Mouse (Mus musculus) CD4-positive, CD25-positive, alpha-beta regulatory T cell, adult 2 months (primary cell): ENCODE data around the gene Mapk9.

Source experiments
- DNase-seq: peaks from one replicate; pipeline ENCODE4 v3.0.0-alpha.2; 2012; ENCODE audit warnings: low read depth, low spot score

Gene Mapk9

DNA sequence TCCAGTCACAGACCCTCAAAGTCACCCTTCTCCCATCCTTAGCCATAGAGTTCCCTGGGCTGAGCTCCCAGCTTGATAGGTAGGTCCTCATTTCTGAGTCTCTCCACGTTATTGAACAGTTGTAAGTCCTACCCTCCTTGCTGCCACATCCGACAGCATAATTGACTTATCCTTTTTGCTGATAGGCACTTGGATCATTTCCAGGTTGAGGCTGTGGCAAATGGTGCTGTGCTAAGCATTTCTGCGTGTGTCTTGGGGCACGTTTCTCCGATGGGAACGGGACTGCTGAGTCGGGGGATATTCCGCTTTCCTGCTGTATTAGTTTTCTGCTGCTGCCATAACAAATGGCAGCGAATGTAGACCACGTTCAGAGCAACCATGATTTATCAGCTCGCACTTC, 47.3 kb downstream of the Mapk9 start:
- no peak for DNase-seq

DNA sequence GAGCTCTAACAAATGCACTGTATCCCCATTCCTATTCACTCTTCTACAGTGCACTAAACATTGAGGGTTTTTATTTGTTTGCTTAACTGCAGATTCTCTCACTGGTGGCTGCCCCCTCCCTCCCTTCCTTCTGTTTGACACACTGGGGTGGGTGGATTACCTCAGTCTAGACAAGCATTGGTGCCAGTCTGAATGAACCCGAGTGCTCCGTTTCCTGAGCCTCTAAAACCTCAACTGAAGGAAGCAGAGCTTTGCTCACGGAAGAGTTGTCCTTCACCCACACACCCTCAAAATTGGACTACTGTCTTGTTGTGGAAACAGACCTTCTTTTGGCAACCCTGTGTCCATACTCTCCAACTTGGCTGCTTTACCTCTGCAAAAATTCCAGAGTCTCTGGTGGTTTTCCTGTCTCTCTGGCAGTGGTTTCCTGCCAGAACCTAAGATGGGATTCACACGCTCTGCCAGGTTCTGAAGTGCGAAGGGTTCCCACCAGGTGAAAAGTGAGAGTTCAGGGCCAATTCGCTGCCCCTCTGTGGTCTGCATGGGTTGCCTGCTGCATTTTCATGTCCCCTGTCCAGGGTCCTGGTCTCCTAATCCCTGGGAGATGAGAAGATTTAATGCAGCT, 49.5 kb downstream of the Mapk9 start:
- no peak for DNase-seq

DNA sequence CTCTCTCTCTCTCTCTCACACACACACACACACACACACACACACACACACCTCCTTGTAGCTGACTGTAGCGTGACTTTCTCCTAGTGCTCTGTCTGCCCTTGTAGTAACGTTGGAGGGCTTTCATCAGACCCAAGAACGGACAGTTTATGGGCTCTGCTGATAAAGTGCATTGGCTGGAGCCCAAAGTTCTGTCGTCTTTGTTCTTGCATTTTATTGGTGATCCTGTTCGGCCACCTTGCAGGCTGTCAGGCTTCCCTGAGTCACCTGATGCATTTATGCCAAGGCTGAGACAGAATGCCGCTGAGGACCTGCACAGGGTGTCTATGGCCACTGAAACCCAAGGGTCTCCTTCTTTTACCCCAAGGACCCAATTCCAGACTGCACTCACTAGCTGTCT, 53.5 kb downstream of the Mapk9 start:
- DNase-seq: no peak

DNA sequence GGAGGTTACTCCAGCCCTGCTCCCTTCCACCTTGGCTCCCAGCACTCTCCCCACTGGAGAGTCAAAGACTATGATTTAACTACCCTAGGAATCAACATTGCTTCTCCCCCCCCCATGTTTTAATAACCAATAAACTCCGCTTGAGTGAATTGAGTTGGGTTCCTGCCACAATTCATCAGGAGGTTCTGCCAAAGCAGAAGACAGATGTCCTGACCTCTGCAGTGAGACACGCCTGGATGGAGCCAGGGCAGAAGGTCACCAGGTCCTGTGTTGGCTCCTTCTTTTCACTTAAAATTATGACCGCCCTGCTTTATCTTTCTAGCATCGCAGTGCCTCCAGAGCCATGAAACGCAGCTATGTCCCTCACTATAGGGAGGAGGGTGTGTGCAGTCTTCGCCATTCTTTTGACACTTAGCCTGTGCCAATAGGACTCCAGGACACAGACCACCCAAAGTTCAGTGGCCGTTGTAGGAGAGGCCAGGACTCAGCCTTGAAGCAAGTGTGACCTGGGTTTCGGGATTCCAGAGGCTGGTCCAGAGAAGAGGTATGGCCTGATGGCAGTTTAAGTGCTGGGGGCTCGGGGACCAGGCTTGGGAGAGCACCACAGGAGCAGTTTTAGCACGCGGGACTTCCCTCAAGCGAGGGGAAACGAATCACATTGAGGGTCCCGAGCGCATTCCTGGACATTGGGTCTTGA, 54.6 kb downstream of the Mapk9 start:
- no peak for DNase-seq

DNA sequence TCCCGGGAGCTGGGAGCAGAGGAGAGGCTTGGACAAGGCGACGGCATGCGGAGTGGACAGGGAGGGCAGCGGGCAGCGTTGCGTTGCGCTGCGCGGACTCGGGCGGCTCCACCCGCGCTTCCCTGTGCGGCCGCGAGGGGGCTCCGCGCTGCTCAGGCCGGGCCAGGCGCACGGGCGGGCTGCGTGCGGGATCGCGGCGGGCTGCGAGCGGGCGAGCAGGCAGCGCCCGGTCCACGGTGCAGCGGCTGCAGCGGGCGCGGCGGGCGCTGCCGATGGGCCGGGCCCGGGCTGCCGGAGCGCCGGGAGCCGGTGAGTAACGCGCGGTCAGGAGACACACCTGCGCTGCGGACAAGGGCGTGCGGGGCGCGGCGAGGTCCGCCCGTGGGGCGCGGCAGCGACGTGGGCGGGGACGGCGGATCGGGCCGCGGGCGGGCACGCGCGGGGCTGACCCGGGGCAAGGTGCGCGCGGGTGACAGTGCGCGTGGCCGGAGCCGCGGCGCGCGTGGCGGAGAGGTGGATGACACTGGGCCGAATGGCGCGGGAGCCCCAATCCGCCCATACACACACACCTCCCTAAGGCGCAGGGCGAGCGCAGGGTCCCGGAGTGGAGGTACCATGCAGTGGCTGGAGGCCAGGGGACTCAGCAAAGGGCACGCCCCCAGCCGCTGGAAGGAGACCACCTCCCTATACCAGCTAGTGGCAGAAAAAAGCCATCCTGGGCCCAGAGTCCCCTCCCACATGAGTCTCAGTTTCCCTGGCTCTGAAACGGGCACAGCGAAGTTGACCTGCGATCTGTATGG, 55.3 kb downstream of the Mapk9 start, which contains the start of gene Rasgef1c:
Gene Rasgef1c (plus strand): TSS at position 177 of the 800 bp plus-strand sequence.
- peak; percentile 73 for DNase-seq

DNA sequence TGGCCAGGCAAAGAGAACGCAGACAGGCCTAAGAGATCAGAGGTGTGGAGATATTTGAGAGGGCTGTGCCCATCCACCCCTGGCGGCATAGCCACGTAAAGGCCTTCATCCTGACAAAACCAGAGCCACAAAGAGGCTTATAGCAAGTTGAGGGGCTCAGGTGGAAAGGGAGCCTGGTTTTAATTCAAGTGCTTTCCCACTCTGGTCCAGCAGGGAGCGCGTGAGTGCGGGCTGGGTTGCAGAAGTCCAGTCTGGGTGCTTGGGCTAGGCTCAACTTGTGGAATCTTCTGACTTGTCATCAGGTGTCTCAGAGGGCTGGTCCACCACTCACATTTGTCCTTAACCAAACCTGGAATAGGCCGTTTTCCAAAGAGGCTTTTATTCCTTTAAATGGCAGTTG, 56.8 kb downstream of the Mapk9 start:
- DNase-seq: peak; percentile 53

DNA sequence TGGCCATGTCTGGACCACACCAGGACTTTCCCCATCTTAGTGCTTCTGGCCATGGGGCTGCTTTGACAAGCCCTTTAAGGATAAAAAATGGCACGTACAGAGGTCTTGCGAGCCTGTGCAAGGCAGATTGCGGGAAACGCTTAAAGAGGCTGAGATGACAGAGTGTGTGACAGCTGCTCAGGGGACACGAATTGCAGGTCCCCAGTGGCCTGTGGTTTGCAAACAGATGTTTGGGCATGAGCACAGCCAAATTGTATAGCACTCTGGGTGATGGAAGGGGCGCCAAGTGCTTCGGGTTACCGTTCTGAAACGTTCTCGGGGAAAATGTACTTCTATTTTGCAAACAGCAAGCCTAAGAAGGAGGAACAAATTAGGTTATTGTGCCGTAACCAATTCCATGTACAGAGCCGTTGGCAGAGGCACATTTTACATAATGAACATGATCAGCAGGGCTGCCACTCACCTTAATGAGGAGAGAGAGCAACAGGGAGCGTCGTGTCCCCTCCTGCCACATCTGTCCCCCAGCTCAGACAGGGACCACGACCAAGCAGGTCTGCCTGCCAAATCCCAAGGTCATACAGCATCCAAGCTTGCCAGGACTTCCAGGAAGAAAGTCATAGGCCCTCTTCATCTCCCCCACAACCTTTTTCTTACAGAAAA, 72.1 kb downstream of the Mapk9 start:
- no peak for DNase-seq

DNA sequence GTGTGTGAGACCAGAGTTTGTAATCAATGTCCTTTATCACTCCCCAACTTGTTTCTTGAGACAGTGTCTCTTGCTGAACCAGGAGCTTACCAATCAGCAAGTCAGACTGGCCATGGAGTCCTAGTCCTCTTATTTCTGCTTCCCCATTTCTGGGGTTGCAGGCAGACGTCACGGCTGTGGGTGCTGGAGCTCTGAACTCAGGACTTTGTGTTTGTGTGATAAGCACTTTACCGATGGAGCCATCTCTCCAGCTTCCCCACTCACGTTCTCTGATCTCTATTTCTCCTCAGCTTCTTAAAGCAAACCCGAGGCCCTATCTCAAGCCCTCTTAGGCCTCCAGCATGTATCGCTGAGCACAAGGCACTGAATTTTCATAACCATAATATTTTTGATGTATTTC, 72.8 kb downstream of the Mapk9 start:
- DNase-seq: no peak

DNA sequence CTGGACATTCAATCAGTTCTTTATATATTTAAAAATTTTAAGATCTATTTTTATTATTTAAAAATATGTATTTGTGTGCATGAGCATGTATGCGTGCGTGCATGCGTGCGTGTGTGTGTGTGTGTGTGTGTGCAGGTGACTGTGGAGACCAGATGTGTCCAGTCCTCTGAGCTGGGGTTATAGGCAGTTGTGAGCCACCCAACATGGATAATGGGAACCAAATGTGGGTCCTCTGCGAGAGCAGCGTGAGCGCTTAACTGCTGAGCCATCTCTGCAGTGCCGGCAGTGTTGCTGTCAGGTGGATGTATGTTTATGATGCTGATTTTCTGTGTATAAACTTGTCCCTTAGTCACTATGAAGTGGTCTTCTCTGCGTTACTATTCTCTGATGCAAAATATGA, 77.0 kb downstream of the Mapk9 start:
- DNase-seq: no peak

DNA sequence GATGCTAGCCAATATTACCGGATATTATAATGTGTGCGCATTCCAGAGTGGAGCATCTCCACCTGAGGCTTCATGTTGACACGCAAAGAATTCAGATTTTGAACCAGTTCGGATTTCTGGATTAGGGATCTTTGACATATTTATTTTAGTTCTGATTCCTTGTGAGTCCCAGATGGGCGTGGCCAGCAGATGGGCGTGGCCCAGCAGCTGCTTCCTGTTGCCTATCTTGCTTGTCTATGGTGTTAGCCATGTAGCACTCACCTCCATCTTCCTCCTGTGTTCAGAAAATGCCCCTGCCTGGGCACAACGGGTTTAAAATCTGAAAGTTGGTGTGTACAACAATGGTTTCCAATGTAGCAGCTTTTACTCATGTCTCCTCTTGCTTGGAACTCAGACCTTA, 79.6 kb downstream of the Mapk9 start:
- DNase-seq: peak; percentile 3

DNA sequence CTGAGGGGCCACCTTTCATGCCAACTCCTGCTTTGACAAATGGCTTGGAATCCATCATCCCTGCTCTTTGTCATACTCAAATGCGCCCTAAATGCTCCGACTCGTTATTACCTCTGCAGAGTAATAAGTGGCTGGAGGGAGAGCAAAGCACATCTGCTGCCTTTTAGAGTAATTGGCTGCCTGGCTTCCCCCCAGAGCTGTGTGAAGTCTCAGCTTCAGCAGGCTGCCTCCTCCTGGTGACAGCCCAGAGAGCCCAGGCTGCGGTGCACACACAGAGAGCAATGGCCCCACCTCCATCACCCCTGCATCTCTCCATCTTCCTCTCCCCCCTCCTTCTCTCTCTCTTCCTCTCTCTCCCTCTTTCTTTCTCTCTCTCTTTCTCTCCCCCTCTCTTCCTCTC, 80.6 kb downstream of the Mapk9 start:
- DNase-seq: no peak

DNA sequence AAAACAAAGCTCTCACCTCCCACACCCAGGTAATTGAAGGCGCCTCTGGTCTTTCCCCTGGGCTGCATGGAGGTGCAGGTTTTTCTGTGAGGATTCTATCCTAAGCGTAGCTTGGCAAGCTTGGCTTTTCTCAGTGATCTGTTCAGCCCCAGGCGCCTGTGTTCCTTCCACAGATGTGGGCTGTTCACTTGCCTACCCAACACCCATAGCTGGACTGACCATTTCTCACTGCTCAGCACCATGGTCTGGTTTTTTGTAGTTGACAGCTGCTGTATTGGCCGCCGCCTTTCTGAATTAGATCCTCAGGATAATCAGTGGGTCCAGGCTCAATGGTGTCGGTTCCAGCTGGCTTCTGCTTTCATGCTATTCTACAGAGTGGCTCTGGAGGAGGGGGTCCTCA, 81.1 kb downstream of the Mapk9 start:
- no peak for DNase-seq

DNA sequence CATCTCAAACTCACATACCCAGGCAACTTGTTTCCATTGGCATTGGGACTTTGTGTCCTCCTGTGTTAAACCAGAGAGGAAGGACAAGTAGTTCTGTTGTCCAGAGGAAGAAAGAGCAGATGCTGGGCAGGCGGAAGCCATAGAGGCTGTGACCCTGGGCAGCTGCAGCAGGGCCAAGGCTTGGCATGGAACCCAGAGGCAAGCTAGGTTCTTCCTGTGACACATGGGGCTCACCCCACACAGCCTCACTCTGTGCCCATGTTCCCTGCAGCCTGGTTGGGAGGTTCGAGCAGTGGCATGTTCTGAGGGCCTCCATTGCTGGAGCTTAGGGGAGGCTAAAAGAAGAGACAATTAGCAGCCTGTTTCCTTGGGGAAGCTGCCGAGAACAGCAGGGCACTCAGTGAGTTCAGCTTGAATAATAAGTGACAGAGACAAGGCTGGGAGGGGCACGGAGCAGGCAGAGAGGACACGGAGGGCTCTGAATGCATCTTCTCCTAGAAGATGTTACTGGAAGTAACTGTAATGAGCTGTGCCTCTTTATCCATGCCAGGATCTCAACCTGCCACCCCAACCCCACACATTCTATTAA, 84.6 kb downstream of the Mapk9 start:
- no peak for DNase-seq

DNA sequence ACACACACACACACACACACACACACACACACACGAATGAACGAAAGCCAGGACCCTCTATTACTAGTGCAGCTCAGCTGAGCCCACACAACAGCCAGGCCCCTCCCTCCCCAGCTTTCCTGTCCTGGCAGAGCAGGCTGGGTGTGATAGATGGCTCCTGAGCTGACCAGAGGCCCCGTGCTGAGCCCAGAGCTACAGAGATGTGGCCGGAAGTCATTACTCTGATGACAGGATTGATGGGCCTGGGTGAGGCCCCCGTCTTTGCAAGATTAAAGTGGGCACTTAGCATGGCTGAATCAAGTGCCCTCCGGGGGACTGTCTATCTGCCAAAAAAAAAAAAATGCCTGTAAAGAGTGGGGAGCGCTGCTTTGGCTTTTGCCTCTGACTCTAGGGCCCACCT, 85.3 kb downstream of the Mapk9 start:
- DNase-seq: no peak

DNA sequence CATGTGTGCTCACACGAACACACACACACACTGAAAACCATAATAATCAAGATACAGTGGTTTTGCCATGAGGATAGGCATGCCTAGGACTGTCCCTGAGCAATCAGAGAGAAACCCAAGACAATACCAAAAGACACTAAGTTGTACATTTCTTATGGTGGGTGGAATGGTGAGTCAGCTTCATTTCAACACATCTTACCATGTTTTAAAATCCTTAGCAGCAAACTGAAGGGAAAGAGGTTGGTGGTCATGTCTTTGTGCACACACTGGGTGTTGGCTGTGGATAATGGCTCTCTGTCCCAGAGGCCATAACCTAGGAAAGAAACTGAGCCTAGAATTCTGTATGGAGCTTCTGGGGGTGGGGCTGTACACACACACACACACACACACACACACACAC, 87.3 kb downstream of the Mapk9 start:
- DNase-seq: no peak

DNA sequence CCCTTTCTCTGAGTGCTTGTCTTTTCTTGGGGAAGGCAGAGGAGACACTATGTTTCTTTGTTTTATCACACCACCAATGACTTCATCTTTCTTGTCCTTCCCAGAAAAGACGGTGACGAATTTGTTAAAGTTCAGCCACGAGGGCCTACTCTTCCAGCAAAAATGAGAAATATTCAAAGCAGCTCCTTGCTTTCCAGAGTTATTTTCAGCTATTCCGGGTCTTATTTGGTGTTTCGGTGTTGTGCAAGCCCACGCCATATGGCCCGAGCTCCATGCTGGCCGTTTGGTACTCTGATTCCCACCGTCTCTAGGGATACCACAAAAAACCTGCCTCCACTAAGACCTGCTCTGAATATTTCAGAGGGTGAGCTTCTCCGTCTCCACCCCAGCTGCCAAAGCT, 87.8 kb downstream of the Mapk9 start:
- DNase-seq: no peak
